Mouse (Mus musculus) testis, adult 2 months (tissue): ENCODE results near the gene Reln. TPM values are rescaled to one million over a fixed set of nuclear protein-coding genes. Genes with fewer than 3 reads are reported as not detected.

Experiments used
- H3K27ac ChIP-seq: fragments of 200-500 bp; 2 replicates; pipeline ENCODE4 v1.5.1; 2012; ENCODE audit warnings: low read depth, low read length; ENCODE audit not compliant: control insufficient read depth, insufficient read depth
- H3K27me3 ChIP-seq: fragments of 200-500 bp; 2 replicates; pipeline ENCODE4 v1.6.1; 2012; ENCODE audit warnings: mild to moderate bottlenecking, low read length, moderate library complexity; ENCODE audit not compliant: control insufficient read depth, insufficient read depth
- H3K36me3 ChIP-seq: fragments of 200-500 bp; 2 replicates; pipeline ENCODE4 v1.6.1; 2012; ENCODE audit warnings: mild to moderate bottlenecking, low read length; ENCODE audit not compliant: control insufficient read depth, insufficient read depth
- H3K4me1 ChIP-seq: fragments of 200-500 bp; 2 replicates; pipeline ENCODE4 v1.6.1; 2012; ENCODE audit warnings: low read length; ENCODE audit not compliant: control insufficient read depth, insufficient read depth
- H3K4me3 ChIP-seq: fragments of 200-500 bp; 2 replicates; pipeline ENCODE4 v1.5.1; 2012; ENCODE audit warnings: low read depth, mild to moderate bottlenecking, low read length, moderate library complexity, mixed read lengths; ENCODE audit not compliant: control insufficient read depth
- CTCF ChIP-seq: fragments of 200-500 bp; IDR thresholded peaks from 2 replicates; pipeline ENCODE4 v1.5.1; 2012; ENCODE audit warnings: low read depth, mild to moderate bottlenecking, inconsistent platforms, low read length, moderate library complexity; ENCODE audit not compliant: control insufficient read depth, insufficient read depth, insufficient replicate concordance
- POLR2A ChIP-seq: fragments of 200-500 bp; IDR thresholded peaks from 2 replicates; pipeline ENCODE4 v1.6.1; 2012; ENCODE audit warnings: low read depth, mild to moderate bottlenecking, inconsistent platforms, low read length, moderate library complexity; ENCODE audit not compliant: control insufficient read depth
- polyA plus RNA-seq: library from polyadenylated mRNA; depleted of rRNA; stranded (reverse); fragments of >200 nt; gene quantifications from 2 replicates; pipeline ENCODE4 v1.2.3, GENCODE M21; 2012

The Reln gene
- polyA plus RNA-seq, 1 experiment = 11.5 TPM

- TF ChIP-seq CTCF (no peak), POLR2A (no peak)
- no peaks in the 10 kb centered on the region for H3K36me3 ChIP-seq
- no peaks in the 10 kb centered on the region for H3K4me1 ChIP-seq
- no peak overlapping the region for H3K4me3 ChIP-seq
- H3K27me3 ChIP-seq = no peaks in the 10 kb centered on the region
- no peak overlapping the region for H3K27ac ChIP-seq
Observed at GRCm38 (mm10) chr5:22255346-22255745, 89.2 kb downstream of the Reln start.

DNA sequence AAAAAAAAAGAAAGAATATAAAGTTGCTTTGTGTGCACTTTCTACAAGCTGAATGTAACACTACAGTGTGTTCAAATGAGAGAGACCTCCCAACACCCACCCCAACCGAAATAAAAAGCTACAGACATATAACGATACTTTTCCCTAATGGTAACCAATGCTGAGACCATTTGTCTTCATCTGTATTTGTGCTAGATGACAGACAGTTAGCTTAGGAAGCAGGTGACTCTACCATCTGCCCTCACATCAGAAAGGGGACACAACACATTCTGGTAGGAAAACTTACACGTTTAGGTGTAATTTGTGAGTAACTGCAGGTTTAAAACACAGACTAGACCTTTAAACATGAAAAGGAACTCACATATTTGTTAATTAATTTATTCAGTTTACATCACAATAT, 90.6 kb downstream of the Reln start:
- no peaks in the 10 kb centered on the region for H3K27me3 ChIP-seq
- no peaks in the 10 kb centered on the region for H3K36me3 ChIP-seq
- no peaks in the 10 kb centered on the region for H3K4me1 ChIP-seq
- no peak overlapping the region for H3K4me3 ChIP-seq
- TF ChIP-seq POLR2A = no peak
- no peak for TF ChIP-seq CTCF
- H3K27ac ChIP-seq = no peak overlapping the region

DNA sequence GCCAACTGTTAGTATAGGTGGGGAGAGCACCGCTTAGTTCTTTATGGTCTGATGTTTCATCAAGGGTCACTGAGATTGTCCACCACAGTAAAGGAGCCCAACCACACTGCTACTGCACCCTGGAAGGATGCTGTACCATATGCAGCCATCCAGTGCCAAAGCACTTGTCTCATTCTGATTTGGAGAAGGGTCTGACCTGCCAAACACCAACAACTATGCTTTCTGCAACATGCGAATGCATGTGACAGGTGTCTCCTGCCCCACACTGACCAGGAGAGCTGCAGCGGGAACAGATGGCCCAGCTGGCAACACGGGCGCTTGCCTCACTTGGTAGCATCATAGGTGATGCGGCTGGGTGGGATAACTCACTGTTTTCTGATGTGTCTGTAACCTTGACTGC, 91.2 kb downstream of the Reln start:
- Histone ChIP-seq H3K27ac (no peak overlapping the region), H3K4me3 (no peak overlapping the region), H3K36me3 (no peaks in the 10 kb centered on the region), H3K4me1 (no peaks in the 10 kb centered on the region), H3K27me3 (no peaks in the 10 kb centered on the region)
- TF ChIP-seq POLR2A (no peak), CTCF (no peak)

DNA sequence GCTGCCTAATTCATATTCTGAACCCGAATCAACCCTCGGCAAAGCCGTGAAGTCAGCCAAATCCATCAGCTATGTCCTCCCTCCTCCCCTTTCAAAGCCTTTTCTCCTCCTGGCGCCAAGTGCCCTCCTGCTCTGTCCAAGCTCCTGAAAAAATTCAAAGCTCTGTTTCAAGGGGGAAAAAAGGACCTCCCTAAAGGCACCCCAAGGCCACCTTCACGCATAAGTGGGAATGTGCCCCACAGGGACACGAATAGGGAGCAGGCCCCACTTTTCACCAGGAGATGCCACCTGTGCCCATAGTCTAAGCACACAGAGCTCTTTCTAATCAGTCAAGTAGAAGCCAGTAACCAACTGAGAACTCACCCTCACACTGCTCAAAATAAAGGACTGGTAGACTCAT, 96.7 kb downstream of the Reln start:
- H3K4me3 ChIP-seq = no peak overlapping the region
- no peak for TF ChIP-seq POLR2A
- no peak for TF ChIP-seq CTCF
- no peak overlapping the region for H3K27ac ChIP-seq
- H3K4me1 ChIP-seq = no peaks in the 10 kb centered on the region
- H3K36me3 ChIP-seq = no peaks in the 10 kb centered on the region
- H3K27me3 ChIP-seq = no peaks in the 10 kb centered on the region

DNA sequence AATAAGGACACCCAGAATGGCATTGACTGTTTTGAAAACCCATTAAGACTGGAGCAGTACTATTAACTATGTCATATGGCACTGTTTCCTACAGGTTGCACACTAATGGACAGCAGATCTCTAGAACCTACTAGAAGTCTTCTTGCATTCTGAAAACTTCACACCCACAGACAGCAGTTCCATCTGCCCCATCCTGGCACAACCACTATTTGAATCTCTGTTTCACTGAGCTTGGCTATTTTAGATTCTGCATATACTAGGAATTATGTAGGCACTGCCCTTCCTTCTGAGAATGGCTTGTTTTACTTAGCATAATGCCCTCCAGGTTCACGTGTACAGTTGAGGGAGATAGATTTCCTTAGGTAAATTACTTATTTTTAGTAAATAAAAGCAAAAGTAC, 99.4 kb downstream of the Reln start:
- no peak overlapping the region for H3K27ac ChIP-seq
- TF ChIP-seq CTCF (no peak), POLR2A (no peak)
- H3K4me1 ChIP-seq = no peaks in the 10 kb centered on the region
- H3K27me3 ChIP-seq = no peaks in the 10 kb centered on the region
- no peak overlapping the region for H3K4me3 ChIP-seq
- H3K36me3 ChIP-seq = no peaks in the 10 kb centered on the region

GRCm38 (mm10) chr5:22243538-22243937, 101.0 kb downstream of the Reln start:
- TF ChIP-seq POLR2A (no peak), CTCF (no peak)
- H3K27ac ChIP-seq = no peak overlapping the region
- H3K36me3 ChIP-seq = no peaks in the 10 kb centered on the region

DNA sequence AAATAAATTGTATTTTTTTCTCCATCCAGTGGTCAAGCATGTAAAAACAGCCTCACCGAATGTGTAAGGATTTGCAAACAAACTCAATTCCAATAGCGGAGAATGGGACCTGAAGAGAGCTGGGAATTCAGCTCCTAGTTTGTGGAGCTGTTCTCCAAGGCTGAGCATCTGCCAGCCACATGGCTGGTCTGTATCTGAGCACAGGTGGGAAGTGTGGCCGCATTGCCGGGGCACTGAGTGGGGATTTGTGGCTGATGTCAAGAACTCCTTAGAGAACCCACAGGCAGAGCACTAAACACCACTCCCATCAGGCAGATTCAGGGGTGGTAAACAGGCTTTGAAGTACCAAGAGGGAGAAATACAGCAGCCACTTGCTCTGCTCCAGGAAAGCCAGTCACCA, 102.9 kb downstream of the Reln start:
- Histone ChIP-seq H3K27me3 (no peaks in the 10 kb centered on the region), H3K27ac (no peak overlapping the region)
- TF ChIP-seq CTCF (no peak), POLR2A (no peak)

More at GRCm38 (mm10) chr5:22243538-22243937, 101.0 kb downstream of the Reln start:
- Histone ChIP-seq H3K4me3 (no peak overlapping the region), H3K4me1 (no peaks in the 10 kb centered on the region), H3K27me3 (no peaks in the 10 kb centered on the region)

GRCm38 (mm10) chr5:22236801-22237200, 107.7 kb downstream of the Reln start:
- Histone ChIP-seq H3K36me3 (no peaks in the 10 kb centered on the region), H3K27me3 (no peaks in the 10 kb centered on the region), H3K4me1 (no peaks in the 10 kb centered on the region), H3K4me3 (no peak overlapping the region), H3K27ac (no peak overlapping the region)
- TF ChIP-seq CTCF = no peak

More for the DNA sequence above, 102.9 kb downstream of the Reln start:
- Histone ChIP-seq H3K36me3 (no peaks in the 10 kb centered on the region), H3K4me1 (no peaks in the 10 kb centered on the region), H3K4me3 (no peak overlapping the region)
